Mouse (Mus musculus): Measurements from ENCODE around the gene Foxf1.

- TF ChIP-seq CTCF (IDR thresholded peaks at IDR 0.05; ENCODE audit: control insufficient read depth, insufficient read depth, insufficient read length) (no peak), MAX (IDR thresholded peaks at IDR 0.05) (no peak), CEBPB (IDR thresholded peaks at IDR 0.05; ENCODE audit: low read depth) (no peak), USF1 (IDR thresholded peaks at IDR 0.05; ENCODE audit: low read depth) (no peak), MYOD1 (IDR thresholded peaks at IDR 0.05; ENCODE audit: control insufficient read depth, insufficient read length, low read depth) (no peak), FOSL1 (IDR thresholded peaks at IDR 0.05; ENCODE audit: insufficient read depth, low read length, poor library complexity, severe bottlenecking) (no peak)
Measured at GRCm38 (mm10) chr8:121085011-121085410, 825 bp downstream of the Foxf1 start.
